Mouse (Mus musculus) skeletal muscle tissue, postnatal 0 days (tissue): ENCODE measurements around the gene Glis3. TPM values are rescaled to one million over a fixed set of nuclear protein-coding genes. Genes with fewer than 3 reads are reported as not detected.

Experiments
- polyA plus RNA-seq: library from polyadenylated mRNA; unstranded; fragments of >200 nt; fragmentation: Nextera tagmentation; extraction: Ambion mirVana; gene quantifications from 2 replicates; pipeline ENCODE4 v1.2.1, GENCODE M21; 2015

Gene Glis3
- 0.50 and 0.59 TPM in 2 replicates for polyA plus RNA-seq

GRCm38 (mm10) chr19:28679776-28680391, at the start of gene Glis3:
Gene Glis3 (minus strand): TSS chr19:28680077.

Other genes starting within 250 kb of the Glis3 start
- gene Slc1a1, start 155.0 kb upstream of the Glis3 start, polyA plus RNA-seq = 0.26 and 0.28 TPM in 2 replicates